Mouse (Mus musculus): ENCODE measurements around the gene Slco4c1.

GRCm38 (mm10) chr1:96766535-96766934 is 105.4 kb downstream of the Slco4c1 start:
- TF ChIP-seq CTCF (IDR thresholded peaks at IDR 0.05; ENCODE audit: extremely low read depth, insufficient read depth, low read length) (no peak), POLR2A (IDR thresholded peaks at IDR 0.05; ENCODE audit: extremely low read depth, insufficient read depth, low read length) (no peak)
